Mouse (Mus musculus): Measurements from ENCODE around the gene Dvl1. TPM values are rescaled to one million over a fixed set of nuclear protein-coding genes. Genes with fewer than 3 reads are reported as not detected.

Dvl1 gene
- polyA plus RNA-seq, 1 experiment from 2014 or later = 32.1 TPM

GRCm38 (mm10) chr4:155891551-155892001 is 44.4 kb downstream of the Dvl1 start, which contains the start of the genes Pusl1 and Acap3:
TSS of gene Pusl1 (minus strand) at chr4:155891781.
TSS of gene Acap3 (plus strand) at chr4:155891822.
- Histone ChIP-seq H3K9me3 (no peaks in the 10 kb centered on the region), H3K9ac (peak within 1 kb of the TSS; percentile 91), H3K4me1 (peaks cover 40% of the 10 kb centered on the region), H3K4me3 (peak within 1 kb of the TSS; percentile 92), H3K27me3 (replicated peaks) (no peaks in the 10 kb centered on the region), H3K27ac (peak within 1 kb of the TSS; percentile 97), H3K4me2 (replicated peaks) (peak within 1 kb of the TSS; percentile 99), H3K36me3 (peaks cover 39% of the 10 kb centered on the region)
- WGBS = under 1% methylated on average over 52 of the region's 52 CpGs
- ATAC-seq (ENCODE audit: low FRiP score, low read depth) = peak; percentile 83

GRCm38 (mm10) chr4:155892017-155892416 is 44.8 kb downstream of the Dvl1 start:
- H3K4me3 ChIP-seq = peak overlapping the region; percentile 92
- WGBS = under 1% methylated on average over 56 of the region's 56 CpGs
- H3K27ac ChIP-seq = peak overlapping the region; percentile 97
- H3K4me1 ChIP-seq = peaks cover 40% of the 10 kb centered on the region
- no peaks in the 10 kb centered on the region for H3K9me3 ChIP-seq
- peaks cover 39% of the 10 kb centered on the region for H3K36me3 ChIP-seq
- peak overlapping the region; percentile 91 for H3K9ac ChIP-seq
- peak overlapping the region; percentile 99 for H3K4me2 ChIP-seq (replicated peaks)
- peak; percentile 90 for ATAC-seq (ENCODE audit: low FRiP score, low read depth)
- no peaks in the 10 kb centered on the region for H3K27me3 ChIP-seq (replicated peaks)

GRCm38 (mm10) chr4:155892438-155893211 is 45.4 kb downstream of the Dvl1 start:
- Histone ChIP-seq H3K4me3 (peak overlapping the region; percentile 92), H3K4me2 (replicated peaks) (peak overlapping the region; percentile 99), H3K4me1 (peaks cover 40% of the 10 kb centered on the region), H3K9ac (peak overlapping the region; percentile 91), H3K27me3 (replicated peaks) (no peaks in the 10 kb centered on the region), H3K9me3 (no peaks in the 10 kb centered on the region), H3K36me3 (peaks cover 36% of the 10 kb centered on the region), H3K27ac (peak overlapping the region; percentile 97)
- ATAC-seq (ENCODE audit: low FRiP score, low read depth) = peak; percentile 59
- 5% methylated on average over 37 of the region's 37 CpGs for WGBS

- Histone ChIP-seq H3K27me3 (replicated peaks) (no peaks in the 10 kb centered on the region), H3K4me2 (replicated peaks) (peak overlapping the region; percentile 99), H3K4me1 (peaks cover 40% of the 10 kb centered on the region), H3K9me3 (no peaks in the 10 kb centered on the region), H3K36me3 (peaks cover 33% of the 10 kb centered on the region), H3K4me3 (peak overlapping the region; percentile 92), H3K9ac (peak overlapping the region; percentile 91), H3K27ac (no peak overlapping the region)
- ATAC-seq (ENCODE audit: low FRiP score, low read depth) = no peak
- 67% methylated on average over 8 of the region's 8 CpGs for WGBS
These were observed 46.0 kb downstream of the Dvl1 start for GRCm38 (mm10) chr4:155893212-155893690.

GRCm38 (mm10) chr4:155894311-155894881 is 47.2 kb downstream of the Dvl1 start:
- Histone ChIP-seq H3K4me3 (peak overlapping the region; percentile 2), H3K4me2 (replicated peaks) (peak overlapping the region; percentile 99), H3K27me3 (replicated peaks) (no peaks in the 10 kb centered on the region), H3K4me1 (peaks cover 40% of the 10 kb centered on the region), H3K9me3 (no peaks in the 10 kb centered on the region), H3K9ac (peak overlapping the region; percentile 38), H3K36me3 (peaks cover 33% of the 10 kb centered on the region), H3K27ac (no peak overlapping the region)
- ATAC-seq (ENCODE audit: low FRiP score, low read depth) = no peak
- 41% methylated on average over 8 of the region's 8 CpGs for WGBS

- Histone ChIP-seq H3K4me2 (replicated peaks) (peak overlapping the region; percentile 99), H3K9ac (peak overlapping the region; percentile 38; the same call in 1 of the 2 replicates), H3K9me3 (no peaks in the 10 kb centered on the region), H3K27me3 (replicated peaks) (no peaks in the 10 kb centered on the region), H3K36me3 (peaks cover 38% of the 10 kb centered on the region), H3K4me1 (peaks cover 38% of the 10 kb centered on the region), H3K27ac (no peak overlapping the region), H3K4me3 (no peak overlapping the region)
- WGBS = 50% methylated on average over 6 of the region's 6 CpGs
- ATAC-seq (ENCODE audit: low FRiP score, low read depth) = no peak
These were observed 48.0 kb downstream of the Dvl1 start for GRCm38 (mm10) chr4:155895216-155895615.

GRCm38 (mm10) chr4:155895826-155896225 is 48.6 kb downstream of the Dvl1 start:
- 95% methylated on average over 4 of the region's 4 CpGs for WGBS
- Histone ChIP-seq H3K9me3 (no peaks in the 10 kb centered on the region), H3K27ac (no peak overlapping the region), H3K9ac (no peak overlapping the region), H3K4me1 (peaks cover 31% of the 10 kb centered on the region), H3K27me3 (replicated peaks) (no peaks in the 10 kb centered on the region), H3K36me3 (peaks cover 44% of the 10 kb centered on the region), H3K4me3 (no peak overlapping the region), H3K4me2 (replicated peaks) (no peak overlapping the region)
- ATAC-seq (ENCODE audit: low FRiP score, low read depth) = no peak

- WGBS = 96% methylated on average over 12 of the region's 12 CpGs
- Histone ChIP-seq H3K9me3 (no peaks in the 10 kb centered on the region), H3K27ac (no peak overlapping the region), H3K36me3 (peaks cover 51% of the 10 kb centered on the region), H3K27me3 (replicated peaks) (no peaks in the 10 kb centered on the region), H3K4me2 (replicated peaks) (no peak overlapping the region), H3K4me3 (no peak overlapping the region), H3K9ac (no peak overlapping the region), H3K4me1 (peaks cover 29% of the 10 kb centered on the region)
- no peak for ATAC-seq (ENCODE audit: low FRiP score, low read depth)
These were observed 49.3 kb downstream of the Dvl1 start for GRCm38 (mm10) chr4:155896461-155896860.

- H3K9ac ChIP-seq = no peak overlapping the region
- WGBS = 97% methylated on average over 2 of the region's 2 CpGs
- H3K4me2 ChIP-seq (replicated peaks) = no peak overlapping the region
- H3K4me1 ChIP-seq = peaks cover 22% of the 10 kb centered on the region
- ATAC-seq (ENCODE audit: low FRiP score, low read depth) = no peak
- no peak overlapping the region for H3K27ac ChIP-seq
- no peaks in the 10 kb centered on the region for H3K27me3 ChIP-seq (replicated peaks)
- H3K4me3 ChIP-seq = no peak overlapping the region
- no peaks in the 10 kb centered on the region for H3K9me3 ChIP-seq
- H3K36me3 ChIP-seq = peaks cover 69% of the 10 kb centered on the region
These were observed 51.1 kb downstream of the Dvl1 start for GRCm38 (mm10) chr4:155898318-155898717.

- H3K9ac ChIP-seq = no peak overlapping the region
- H3K27me3 ChIP-seq (replicated peaks) = no peaks in the 10 kb centered on the region
- H3K4me1 ChIP-seq = peaks cover 12% of the 10 kb centered on the region
- H3K27ac ChIP-seq = no peak overlapping the region
- no peak for ATAC-seq (ENCODE audit: low FRiP score, low read depth)
- no peak overlapping the region for H3K4me2 ChIP-seq (replicated peaks)
- 97% methylated on average over 7 of the region's 7 CpGs for WGBS
- no peak overlapping the region for H3K4me3 ChIP-seq
- peaks cover 80% of the 10 kb centered on the region for H3K36me3 ChIP-seq
- no peaks in the 10 kb centered on the region for H3K9me3 ChIP-seq
These were observed 52.2 kb downstream of the Dvl1 start for GRCm38 (mm10) chr4:155899355-155899754.

GRCm38 (mm10) chr4:155901205-155901604 is 54.0 kb downstream of the Dvl1 start:
- WGBS = 83% methylated on average over 3 of the region's 3 CpGs

GRCm38 (mm10) chr4:155903246-155903645 is 56.0 kb downstream of the Dvl1 start:
- H3K4me2 ChIP-seq (replicated peaks) = no peak overlapping the region
- no peak for ATAC-seq (ENCODE audit: low FRiP score, low read depth)

More at GRCm38 (mm10) chr4:155901205-155901604, 54.0 kb downstream of the Dvl1 start:
- H3K27me3 ChIP-seq (replicated peaks) = no peaks in the 10 kb centered on the region
- no peaks in the 10 kb centered on the region for H3K9me3 ChIP-seq
- no peak overlapping the region for H3K4me2 ChIP-seq (replicated peaks)
- H3K27ac ChIP-seq = no peak overlapping the region
- H3K9ac ChIP-seq = no peak overlapping the region
- no peaks in the 10 kb centered on the region for H3K4me1 ChIP-seq
- no peak for ATAC-seq (ENCODE audit: low FRiP score, low read depth)
- peaks cover 94% of the 10 kb centered on the region for H3K36me3 ChIP-seq
- H3K4me3 ChIP-seq = no peak overlapping the region

More at GRCm38 (mm10) chr4:155903246-155903645, 56.0 kb downstream of the Dvl1 start:
- Histone ChIP-seq H3K4me1 (no peaks in the 10 kb centered on the region), H3K9me3 (no peaks in the 10 kb centered on the region), H3K9ac (no peak overlapping the region), H3K27ac (no peak overlapping the region), H3K36me3 (peaks cover 89% of the 10 kb centered on the region), H3K4me3 (no peak overlapping the region), H3K27me3 (replicated peaks) (no peaks in the 10 kb centered on the region)
- 94% methylated on average over 13 of the region's 13 CpGs for WGBS

Measured in neural tube, embryonic 12.5 days (tissue).